Comparison of ENCODE assay signal across 22 mouse cellular contexts in the genomic region with DNA sequence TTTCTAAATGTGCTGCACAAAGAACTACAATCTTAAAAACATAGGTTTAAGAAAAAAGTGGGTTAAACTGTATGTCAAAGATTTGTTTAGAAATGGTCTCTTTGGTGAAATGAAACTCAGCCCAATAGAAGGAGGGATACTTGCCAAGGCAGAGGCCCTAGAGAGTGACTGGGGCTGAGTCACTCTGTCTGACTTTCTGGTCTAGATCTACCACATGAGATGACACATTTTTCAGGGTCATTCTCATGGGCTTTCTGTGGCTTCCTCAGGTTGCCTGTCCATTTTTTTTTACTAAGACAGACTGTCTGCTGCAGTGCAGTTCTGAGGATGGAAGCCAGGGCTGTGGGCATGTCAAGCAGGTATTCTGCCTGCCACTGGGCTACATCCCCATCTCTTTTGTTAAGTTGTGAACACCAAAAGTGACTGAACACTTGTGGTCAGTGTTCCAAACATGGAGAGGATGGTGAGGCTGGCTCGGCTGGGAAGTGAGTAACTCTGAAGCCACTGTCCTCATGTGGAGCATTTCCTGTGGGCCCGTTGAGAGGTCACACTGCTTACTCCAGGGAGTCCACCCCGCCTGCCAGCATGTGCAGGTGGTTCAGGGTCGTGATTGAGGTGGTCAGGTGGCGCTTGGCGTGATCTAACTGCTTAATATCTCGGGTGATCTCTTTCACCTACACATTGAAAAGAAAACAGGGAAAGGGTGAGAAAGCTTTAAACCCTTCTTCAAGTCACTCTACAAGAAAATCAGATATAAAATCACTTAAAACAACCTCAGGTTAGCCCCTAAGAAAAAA. TPM values are rescaled to one million over a fixed set of nuclear protein-coding genes. Genes with fewer than 3 reads are reported as not detected.
DNase-seq lines count a peak whose midpoint lies in the region; ATAC-seq and TF ChIP-seq lines count a peak whose summit lies in the region.
"Had no signal": no experiment of that assay in that cellular context is flagged by ENCODE, and none has a peak within 500 bp of the region (broad histone marks: within the 10 kb centered on the region; RNA-seq: fewer than 3 reads in every experiment).

No protein-coding gene starts in this region.

- H3K4me1 ChIP-seq in lung, embryonic 14.5 days (ENCODE audit: insufficient read depth) = no peaks in the 10 kb centered on the region
- H3K4me1 ChIP-seq in MEL (ENCODE audit: control insufficient read depth in 1 of 2, insufficient read depth in 2 of 2, low read length in 2 of 2) = peaks cover 0 to 2% of the 10 kb centered on the region in 2 experiments; a peak in 2 of 4 replicates
- H3K4me1 ChIP-seq in midbrain, embryonic 13.5 days (replicated peaks) = no peaks in the 10 kb centered on the region
- H3K4me1 ChIP-seq: embryonic facial prominence, embryonic 13.5 days; limb, embryonic 10.5 days; neural tube, embryonic 12.5 days had no signal

- no peaks in the 10 kb centered on the region for H3K9me3 ChIP-seq in lung, embryonic 14.5 days (ENCODE audit: low read depth, low read length)
- no peaks in the 10 kb centered on the region for H3K9me3 ChIP-seq in MEL (replicated peaks; ENCODE audit: insufficient read depth, low read length)
- no peaks in the 10 kb centered on the region for H3K9me3 ChIP-seq in midbrain, embryonic 13.5 days
- H3K9me3 ChIP-seq: embryonic facial prominence, embryonic 13.5 days; heart, embryonic 13.5 days; limb, embryonic 10.5 days; neural tube, embryonic 12.5 days had no signal

- no peak for ATAC-seq in lung, embryonic 14.5 days (ENCODE audit: insufficient read depth)
- no peak for ATAC-seq in cerebellum, adult (ENCODE audit: insufficient number of reproducible peaks, low FRiP score, low TSS enrichment)
- ATAC-seq in midbrain, embryonic 13.5 days = no peak
- ATAC-seq: forebrain, postnatal 0 days had no signal

- H3K4me2 ChIP-seq in lung, embryonic 14.5 days = no peak overlapping the region
- H3K4me2 ChIP-seq in midbrain, embryonic 13.5 days (replicated peaks) = no peak overlapping the region
- H3K4me2 ChIP-seq: embryonic facial prominence, embryonic 13.5 days; heart, embryonic 13.5 days; hindbrain, embryonic 14.5 days; midbrain, embryonic 11.5 days; neural tube, embryonic 12.5 days had no signal

- no peak overlapping the region for H3K9ac ChIP-seq in lung, embryonic 14.5 days
- H3K9ac ChIP-seq in MEL (ENCODE audit: control insufficient read depth, low read depth, low read length, poor library complexity, severe bottlenecking) = no peak overlapping the region
- H3K9ac ChIP-seq in midbrain, embryonic 13.5 days (replicated peaks) = no peak overlapping the region
- H3K9ac ChIP-seq: embryonic facial prominence, embryonic 13.5 days; forebrain, postnatal 0 days; heart, embryonic 13.5 days; hindbrain, embryonic 14.5 days; neural tube, embryonic 12.5 days had no signal

- H3K79me2 ChIP-seq in MEL (ENCODE audit: control insufficient read depth, insufficient read depth, low read length, poor library complexity) = no peaks in the 10 kb centered on the region
- H3K79me2 ChIP-seq in macrophage (ENCODE audit: inconsistent target) = no peaks in the 10 kb centered on the region

- no peak overlapping the region for H3K4me3 ChIP-seq in lung, embryonic 14.5 days (ENCODE audit: low read depth, low read length)
- H3K4me3 ChIP-seq in MEL (ENCODE audit: control insufficient read depth in 1 of 2, insufficient read depth in 1 of 2, low read depth in 2 of 2, low read length in 2 of 2) (no peak overlapping the region), macrophage (ENCODE audit: inconsistent target) (no peak overlapping the region)
- no peak overlapping the region for H3K4me3 ChIP-seq in midbrain, embryonic 13.5 days (replicated peaks)
- H3K4me3 ChIP-seq: embryonic facial prominence, embryonic 13.5 days; gastrocnemius, adult 2 months; heart, embryonic 13.5 days; limb, embryonic 10.5 days; neural tube, embryonic 12.5 days had no signal

- TF ChIP-seq EP300 in MEL (IDR thresholded peaks at IDR 0.05; ENCODE audit: low read depth in 1 of 2, low read length in 2 of 2) = no peak

- H3K36me3 ChIP-seq in lung, embryonic 14.5 days (ENCODE audit: insufficient read depth) = peaks cover 28% of the 10 kb centered on the region
- H3K36me3 ChIP-seq in MEL (ENCODE audit: control insufficient read depth in 1 of 2, insufficient read depth in 2 of 2, low read length in 2 of 2) (peaks cover 0 to 4% of the 10 kb centered on the region in 2 experiments; a peak in 2 of 4 replicates), macrophage (ENCODE audit: inconsistent target) (peaks cover 48% of the 10 kb centered on the region)
- peaks cover 63% of the 10 kb centered on the region for H3K36me3 ChIP-seq in midbrain, embryonic 13.5 days

- no peak for TF ChIP-seq CTCF in lung, embryonic 14.5 days (IDR thresholded peaks at IDR 0.05; ENCODE audit: low read depth)
- no peak for TF ChIP-seq CTCF in MEL (IDR thresholded peaks at IDR 0.05 in 2 of 3, conservative IDR thresholded peaks at IDR 0.05 in 1 of 3; ENCODE audit: control insufficient read depth in 1 of 3, insufficient read depth in 1 of 3, low read depth in 2 of 3, low read length in 3 of 3, poor library complexity in 1 of 3, severe bottlenecking in 1 of 3)

- TF ChIP-seq POLR2A in MEL (IDR thresholded peaks at IDR 0.05; ENCODE audit: control insufficient read depth in 1 of 2, insufficient read depth in 1 of 2, low read depth in 1 of 2, low read length in 2 of 2, poor library complexity in 1 of 2) = no peak

- no peak for TF ChIP-seq RAD21 in MEL (IDR thresholded peaks at IDR 0.05; ENCODE audit: low read depth, low read length)

- WGBS in lung, embryonic 14.5 days = 81% methylated on average over 7 of the region's 7 CpGs
- WGBS in macrophage (ENCODE audit: missing documents) = 84% methylated on average over 7 of the region's 7 CpGs
- 84% methylated on average over 7 of the region's 7 CpGs for WGBS in midbrain, embryonic 13.5 days

- DNase-seq in lung, embryonic 14.5 days = peak; percentile 26
- no peak for DNase-seq in lung, postnatal 14 days
- peak; percentile 18 for DNase-seq in MEL (ENCODE audit: low read depth, low spot score)
- peak; percentile 45 for DNase-seq in adrenal gland, postnatal 10 days
- DNase-seq in cerebellum, adult 9-11 months = no peak
- DNase-seq: cerebellum, postnatal 14 days; forebrain, postnatal 0 days; gastrocnemius, adult 2 months; kidney, adult 8-10 months; kidney, postnatal 14 days; lung, adult 18-20 months; lung, postnatal 36 days; thymus, adult 2 months had no signal

- no peaks in the 10 kb centered on the region for H3K27me3 ChIP-seq in lung, embryonic 14.5 days (ENCODE audit: insufficient read depth, low read length)
- H3K27me3 ChIP-seq in MEL (ENCODE audit: control insufficient read depth in 1 of 2, insufficient read depth in 2 of 2, low read length in 2 of 2) = no peaks in the 10 kb centered on the region
- H3K27me3 ChIP-seq in midbrain, embryonic 13.5 days = no peaks in the 10 kb centered on the region
- H3K27me3 ChIP-seq: embryonic facial prominence, embryonic 13.5 days; heart, embryonic 13.5 days; neural tube, embryonic 12.5 days had no signal

- no peak overlapping the region for H3K27ac ChIP-seq in lung, embryonic 14.5 days (ENCODE audit: low read depth)
- no peak overlapping the region for H3K27ac ChIP-seq in MEL (ENCODE audit: control insufficient read depth, low read depth, low read length)
- peak overlapping the region; percentile 7; the same call in 1 of the 2 replicates for H3K27ac ChIP-seq in macrophage
- H3K27ac ChIP-seq in midbrain, embryonic 13.5 days = no peak overlapping the region
- H3K27ac ChIP-seq: embryonic facial prominence, embryonic 13.5 days; gastrocnemius, adult 2 months; heart, embryonic 13.5 days; hindbrain, embryonic 14.5 days; limb, embryonic 10.5 days; neural tube, embryonic 12.5 days had no signal

TF ChIP-seq in MEL, 35 proteins besides CTCF, POLR2A, EP300 and RAD21:
- TF ChIP-seq ZC3H11A (IDR thresholded peaks at IDR 0.05; ENCODE audit: low read depth, low read length) (no peak), NELFE (IDR thresholded peaks at IDR 0.05; ENCODE audit: low read depth, low read length) (no peak), TAL1 (IDR thresholded peaks at IDR 0.05; ENCODE audit: low read length) (no peak), NRF1 (IDR thresholded peaks at IDR 0.05; ENCODE audit: insufficient read depth, low read depth, low read length, poor library complexity, severe bottlenecking) (no peak), MXI1 (IDR thresholded peaks at IDR 0.05; ENCODE audit: low read depth, low read length) (no peak), SIN3A (IDR thresholded peaks at IDR 0.05; ENCODE audit: low read length) (no peak)

RNA-seq across cellular contexts. Expression of a gene that starts 43.6 kb away (rescaled TPM):
- 34.5 and 35.6 TPM in 2 replicates for polyA plus RNA-seq in lung, embryonic 14.5 days (2014; fragmentation: Nextera tagmentation; extraction: Ambion mirVana)
- total RNA-seq in MEL (2012; rRNA removed) = 47.2 and 50.4 TPM in 2 replicates
- polyA plus RNA-seq in MEL (2012; ENCODE audit: insufficient read depth in 1 of 2, insufficient read length in 2 of 2, low read depth in 1 of 2, low replicate concordance in 2 of 2, missing spikeins in 1 of 2) (10 to 100 TPM in 1 of 2 experiments, not detected in 1; 38.4 TPM), macrophage (2018) (40.3 to 55.9 TPM (median 45.5 TPM) in 3 replicates)
- total RNA-seq in adrenal gland, postnatal 10 days (2021) = 10 to 100 TPM; 36.1 to 42.0 TPM
- 10 to 100 TPM; 17.1 to 98.0 (median 84.4) TPM for total RNA-seq in macrophage (2018; cell fraction: chromatin; rRNA removed)
- 10 to 100 TPM; 30.6 to 46.3 (median 39.8) TPM for total RNA-seq in macrophage (2018; cell fraction: cytosol; rRNA removed)
- total RNA-seq in macrophage (2018; cell fraction: nucleus; rRNA removed) = 10 to 100 TPM; 16.2 to 79.5 (median 44.3) TPM
- 61.4 and 64.5 TPM in 2 replicates for polyA plus RNA-seq in midbrain, embryonic 13.5 days (2015; fragmentation: Nextera tagmentation; extraction: Ambion mirVana)

RNA-seq across cellular contexts. Expression of a gene that starts 43.6 kb away (rescaled TPM):
- 38.3 and 39.8 TPM in 2 replicates for polyA plus RNA-seq in lung, embryonic 14.5 days (2014; fragmentation: Nextera tagmentation; extraction: Ambion mirVana)
- total RNA-seq in MEL (2012; rRNA removed) = 6.6 and 8.5 TPM in 2 replicates
- polyA plus RNA-seq in MEL (2012; ENCODE audit: insufficient read depth in 1 of 2, insufficient read length in 2 of 2, low read depth in 1 of 2, low replicate concordance in 2 of 2, missing spikeins in 1 of 2) = 1 to 10 TPM in 1 of 2 experiments, not detected in 1; 8.8 TPM
- 10 to 100 TPM in 1 of 2 experiments, 1 to 10 TPM in 1; 7.1 to 10.8 TPM for total RNA-seq in adrenal gland, postnatal 10 days (2021)
- total RNA-seq in macrophage (2018; cell fraction: chromatin; rRNA removed) = 1 to 10 TPM in 21 of 26 experiments, under 1 TPM in 3, not detected in 2; 0.27 to 4.7 (median 1.9) TPM
- total RNA-seq in macrophage (2018; cell fraction: cytosol; rRNA removed) = 1 to 10 TPM; 1.4 to 3.5 (median 2.4) TPM
- total RNA-seq in macrophage (2018; cell fraction: nucleus; rRNA removed) = 1 to 10 TPM in 24 of 26 experiments, under 1 TPM in 2; 0.64 to 9.2 (median 2.4) TPM
- polyA plus RNA-seq in macrophage (2018) = 1.5 to 6.1 TPM (median 2.5 TPM) in 3 replicates
- 22.0 and 22.3 TPM in 2 replicates for polyA plus RNA-seq in midbrain, embryonic 13.5 days (2015; fragmentation: Nextera tagmentation; extraction: Ambion mirVana)

Comparison
In these comparisons a context has a peak if more than half of its experiments do, and no peak if none do; other contexts are left out.
1. DNase-seq: peak in lung, embryonic 14.5 days (single experiment), MEL (single experiment) and adrenal gland, postnatal 10 days (single experiment); none in lung, postnatal 14 days (single experiment) and cerebellum, adult 9-11 months (single experiment).